Mouse (Mus musculus) spleen, adult 12 weeks (tissue): Measurements from ENCODE around the gene Ms4a8a.
A peak's percentile ranks its signal among the peaks of the same experiment; 100 is the strongest.
"Not testable (repeated sequence)": the region's sequence is repeated elsewhere in the genome, so short reads cannot be mapped to it uniquely, and the experiment has no call there.

ENCODE experiments used
- DNase-seq: peaks from one replicate; pipeline ENCODE4 v3.0.0; 2022; ENCODE audit warnings: low spot score

Gene Ms4a8a

GRCm38 (mm10) chr19:11080934-11081333, at the start of gene Ms4a8a:
Gene Ms4a8a (minus strand): TSS chr19:11081102.
- DNase-seq = no peak

- no peak for DNase-seq
Measured at GRCm38 (mm10) chr19:11129702-11130101, 48.8 kb upstream of the Ms4a8a start.

- DNase-seq = not testable (repeated sequence)
Measured at GRCm38 (mm10) chr19:11121016-11121420, 40.1 kb upstream of the Ms4a8a start.

- no peak for DNase-seq
Measured at GRCm38 (mm10) chr19:11119338-11119737, 38.4 kb upstream of the Ms4a8a start.

- no peak for DNase-seq
Measured at GRCm38 (mm10) chr19:11107746-11108145, 26.8 kb upstream of the Ms4a8a start.

GRCm38 (mm10) chr19:11101880-11102279, 21.0 kb upstream of the Ms4a8a start:
- DNase-seq = no peak

- no peak for DNase-seq
Measured at GRCm38 (mm10) chr19:11098401-11098800, 17.5 kb upstream of the Ms4a8a start.

- peak; percentile 4 for DNase-seq
Measured at GRCm38 (mm10) chr19:11092131-11092530, 11.2 kb upstream of the Ms4a8a start.

- no peak for DNase-seq
Measured at GRCm38 (mm10) chr19:11070364-11070763, 10.5 kb downstream of the Ms4a8a start.

GRCm38 (mm10) chr19:11065202-11065875, 15.6 kb downstream of the Ms4a8a start:
- DNase-seq = no peak

GRCm38 (mm10) chr19:11060900-11061299, 20.0 kb downstream of the Ms4a8a start:
- DNase-seq = no peak

- DNase-seq = no peak
Measured at GRCm38 (mm10) chr19:11059967-11060366, 20.9 kb downstream of the Ms4a8a start.

GRCm38 (mm10) chr19:11055700-11056099, 25.2 kb downstream of the Ms4a8a start:
- not testable (repeated sequence) for DNase-seq

GRCm38 (mm10) chr19:11053277-11053676, 27.6 kb downstream of the Ms4a8a start:
- DNase-seq = no peak

GRCm38 (mm10) chr19:11052877-11053276, 28.0 kb downstream of the Ms4a8a start:
- no peak for DNase-seq

- DNase-seq = no peak
Measured at GRCm38 (mm10) chr19:11050286-11050685, 30.6 kb downstream of the Ms4a8a start.

- no peak for DNase-seq
Measured at GRCm38 (mm10) chr19:11049426-11049825, 31.5 kb downstream of the Ms4a8a start.

- DNase-seq = no peak
Measured at GRCm38 (mm10) chr19:11048503-11048902, 32.4 kb downstream of the Ms4a8a start.

- no peak for DNase-seq
Measured at GRCm38 (mm10) chr19:11048009-11048408, 32.9 kb downstream of the Ms4a8a start.

- DNase-seq = peak; percentile 40
Measured at GRCm38 (mm10) chr19:11044996-11045711, 35.7 kb downstream of the Ms4a8a start.

- DNase-seq = no peak
Measured at GRCm38 (mm10) chr19:11044671-11044995, 36.3 kb downstream of the Ms4a8a start.

- DNase-seq = no peak
Measured at GRCm38 (mm10) chr19:11037570-11037969, 43.3 kb downstream of the Ms4a8a start.

GRCm38 (mm10) chr19:11022382-11022781, 58.5 kb downstream of the Ms4a8a start:
- no peak for DNase-seq

- DNase-seq = no peak
Measured at GRCm38 (mm10) chr19:11017891-11018290, 63.0 kb downstream of the Ms4a8a start, which contains the start of gene Ms4a18. Gene Ms4a18 (minus strand): TSS chr19:11018031.
